Mouse (Mus musculus): ENCODE data around the gene Fam214a. TPM values are rescaled to one million over a fixed set of nuclear protein-coding genes. Genes with fewer than 3 reads are reported as not detected.

The Fam214a gene
- polyA plus RNA-seq (2014; fragmentation: Illumina TruSeq; extraction: RNeasy Lipid Tissue Mini Kit (QIAGEN cat#74804); ENCODE audit: low read depth, low replicate concordance): 62.7 TPM

GRCm38 (mm10) chr9:74952756-74953247, at the start of gene Fam214a:
Gene Fam214a (plus strand): TSS chr9:74952884.

GRCm38 (mm10) chr9:75037451-75038356, 85.0 kb downstream of the Fam214a start, which contains the start of gene Arpp19:
Gene Arpp19 (plus strand): TSS chr9:75037614.

GRCm38 (mm10) chr9:75070457-75071028, 117.9 kb downstream of the Fam214a start, which contains the start of gene Myo5a:
Gene Myo5a (plus strand): TSS chr9:75071015.

Other genes starting within 250 kb of the Fam214a start
- 14.7 TPM for gene Onecut1, start 91.0 kb upstream of the Fam214a start, polyA plus RNA-seq (2014; fragmentation: Illumina TruSeq; extraction: RNeasy Lipid Tissue Mini Kit (QIAGEN cat#74804); ENCODE audit: low read depth, low replicate concordance)
- gene Arpp19, start 84.7 kb downstream of the Fam214a start, polyA plus RNA-seq (2014; fragmentation: Illumina TruSeq; extraction: RNeasy Lipid Tissue Mini Kit (QIAGEN cat#74804); ENCODE audit: low read depth, low replicate concordance): 264 TPM
- gene Myo5a, start 118.1 kb downstream of the Fam214a start, polyA plus RNA-seq (2014; fragmentation: Illumina TruSeq; extraction: RNeasy Lipid Tissue Mini Kit (QIAGEN cat#74804); ENCODE audit: low read depth, low replicate concordance): 0.77 TPM

Measured in liver, adult 10 weeks (tissue).